Mouse (Mus musculus) testis, adult 2 months (tissue): ENCODE results near the gene Adam33. TPM values are rescaled to one million over a fixed set of nuclear protein-coding genes. Genes with fewer than 3 reads are reported as not detected.
"Not testable (repeated sequence)": the region's sequence is repeated elsewhere in the genome, so short reads cannot be mapped to it uniquely, and the experiment has no call there.

Experiments
- H3K27ac ChIP-seq: fragments of 200-500 bp; 2 replicates; pipeline ENCODE4 v1.5.1; 2012; ENCODE audit warnings: low read depth, low read length; ENCODE audit not compliant: control insufficient read depth, insufficient read depth
- H3K27me3 ChIP-seq: fragments of 200-500 bp; 2 replicates; pipeline ENCODE4 v1.6.1; 2012; ENCODE audit warnings: mild to moderate bottlenecking, low read length, moderate library complexity; ENCODE audit not compliant: control insufficient read depth, insufficient read depth
- H3K36me3 ChIP-seq: fragments of 200-500 bp; 2 replicates; pipeline ENCODE4 v1.6.1; 2012; ENCODE audit warnings: mild to moderate bottlenecking, low read length; ENCODE audit not compliant: control insufficient read depth, insufficient read depth
- H3K4me1 ChIP-seq: fragments of 200-500 bp; 2 replicates; pipeline ENCODE4 v1.6.1; 2012; ENCODE audit warnings: low read length; ENCODE audit not compliant: control insufficient read depth, insufficient read depth
- H3K4me3 ChIP-seq: fragments of 200-500 bp; 2 replicates; pipeline ENCODE4 v1.5.1; 2012; ENCODE audit warnings: low read depth, mild to moderate bottlenecking, low read length, moderate library complexity, mixed read lengths; ENCODE audit not compliant: control insufficient read depth
- CTCF ChIP-seq: fragments of 200-500 bp; IDR thresholded peaks from 2 replicates; pipeline ENCODE4 v1.5.1; 2012; ENCODE audit warnings: low read depth, mild to moderate bottlenecking, inconsistent platforms, low read length, moderate library complexity; ENCODE audit not compliant: control insufficient read depth, insufficient read depth, insufficient replicate concordance
- POLR2A ChIP-seq: fragments of 200-500 bp; IDR thresholded peaks from 2 replicates; pipeline ENCODE4 v1.6.1; 2012; ENCODE audit warnings: low read depth, mild to moderate bottlenecking, inconsistent platforms, low read length, moderate library complexity; ENCODE audit not compliant: control insufficient read depth
- polyA plus RNA-seq: library from polyadenylated mRNA; depleted of rRNA; stranded (reverse); fragments of >200 nt; gene quantifications from 2 replicates; pipeline ENCODE4 v1.2.3, GENCODE M21; 2012

The Adam33 gene
- polyA plus RNA-seq, 1 experiment, result 2.8 TPM

DNA sequence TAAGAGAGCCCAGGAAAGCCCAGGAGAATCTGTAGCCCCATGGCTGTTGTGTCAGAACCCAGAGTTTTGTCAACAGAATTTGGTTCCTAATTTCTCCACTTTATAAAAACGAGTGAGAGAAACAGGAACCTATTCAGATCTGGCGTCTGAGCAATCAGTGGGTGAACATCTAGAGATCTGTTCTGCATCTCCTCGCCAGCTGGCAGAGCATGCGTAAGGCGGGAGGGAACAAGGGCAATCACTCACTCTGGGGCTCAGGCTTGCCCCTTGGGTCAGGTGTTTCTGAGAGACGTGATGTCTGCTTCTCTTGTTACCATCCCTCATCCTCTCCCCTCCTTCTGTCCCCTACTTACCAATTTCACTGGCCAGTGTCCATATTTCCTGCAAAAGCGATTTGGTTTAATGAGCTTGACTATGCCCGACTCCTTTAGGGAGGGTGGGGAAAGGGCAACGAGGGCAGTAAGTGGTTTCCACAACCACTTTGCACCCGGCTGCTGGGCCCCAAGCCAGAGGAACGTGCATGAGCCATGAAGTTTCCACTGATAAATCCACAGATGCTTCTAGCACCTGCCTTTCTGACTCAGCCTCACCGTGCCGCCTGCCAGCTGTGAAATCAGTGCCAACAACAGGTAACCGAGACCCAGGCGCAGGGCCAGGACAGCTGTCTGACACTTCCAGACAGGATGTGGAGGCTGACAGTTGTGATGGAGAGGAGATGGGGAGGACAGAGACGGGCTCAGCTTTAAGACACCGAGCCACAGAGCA is 26.2 kb downstream of the Adam33 start:
- H3K36me3 ChIP-seq, result no peaks in the 10 kb centered on the region
- peaks cover 11% of the 10 kb centered on the region for H3K4me1 ChIP-seq
- H3K4me3 ChIP-seq, result no peak overlapping the region
- H3K27ac ChIP-seq, result no peak overlapping the region
- H3K27me3 ChIP-seq, result no peaks in the 10 kb centered on the region
- TF ChIP-seq POLR2A (no peak), CTCF (no peak)

DNA sequence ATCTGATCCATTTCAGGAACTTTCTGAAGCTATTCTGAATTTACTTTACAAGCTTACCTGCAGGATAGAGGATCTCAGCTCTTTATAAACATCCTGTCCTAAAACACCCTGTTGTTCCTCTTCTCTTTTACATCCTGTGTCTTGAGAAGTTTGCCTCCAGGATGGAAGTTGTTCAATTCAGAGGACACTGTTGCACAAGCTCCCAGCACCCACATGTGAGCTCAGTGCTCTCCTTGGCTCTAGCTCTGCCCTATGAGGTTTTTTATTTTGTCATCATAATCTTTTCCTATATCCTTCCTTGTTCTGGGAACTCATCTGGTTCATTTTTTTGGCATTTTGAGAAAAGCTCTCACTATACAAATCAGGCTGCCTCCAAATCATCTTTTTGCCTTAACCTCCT is 26.9 kb downstream of the Adam33 start:
- H3K4me3 ChIP-seq, result no peak overlapping the region
- peaks cover 8% of the 10 kb centered on the region for H3K4me1 ChIP-seq
- H3K36me3 ChIP-seq, result no peaks in the 10 kb centered on the region
- no peak for TF ChIP-seq POLR2A
- no peak for TF ChIP-seq CTCF
- H3K27me3 ChIP-seq, result no peaks in the 10 kb centered on the region
- H3K27ac ChIP-seq, result no peak overlapping the region

DNA sequence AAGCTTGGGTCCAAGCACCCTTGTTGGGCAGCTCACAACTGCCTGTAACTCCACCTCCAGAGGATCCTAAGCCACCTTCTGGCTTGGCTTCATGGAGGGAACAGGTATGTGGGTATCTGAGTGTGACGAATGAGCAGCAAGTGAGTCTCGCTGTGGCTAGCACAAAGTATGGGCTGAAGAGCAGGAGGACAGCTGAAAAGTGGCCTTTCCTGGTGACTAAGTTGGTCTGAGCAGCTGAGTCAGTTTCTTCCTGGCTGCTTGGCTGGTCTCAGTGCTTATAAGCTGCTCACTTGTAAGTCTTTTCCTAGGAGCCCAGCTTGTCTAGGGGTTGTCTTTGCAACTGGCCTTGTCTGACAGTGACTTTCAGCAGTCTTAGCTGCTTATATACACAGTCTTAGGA is 27.3 kb downstream of the Adam33 start:
- H3K4me1 ChIP-seq, result peaks cover 4% of the 10 kb centered on the region
- TF ChIP-seq CTCF (no peak), POLR2A (no peak)
- H3K36me3 ChIP-seq, result no peaks in the 10 kb centered on the region
- H3K27me3 ChIP-seq, result no peaks in the 10 kb centered on the region
- H3K4me3 ChIP-seq, result no peak overlapping the region
- H3K27ac ChIP-seq, result no peak overlapping the region

DNA sequence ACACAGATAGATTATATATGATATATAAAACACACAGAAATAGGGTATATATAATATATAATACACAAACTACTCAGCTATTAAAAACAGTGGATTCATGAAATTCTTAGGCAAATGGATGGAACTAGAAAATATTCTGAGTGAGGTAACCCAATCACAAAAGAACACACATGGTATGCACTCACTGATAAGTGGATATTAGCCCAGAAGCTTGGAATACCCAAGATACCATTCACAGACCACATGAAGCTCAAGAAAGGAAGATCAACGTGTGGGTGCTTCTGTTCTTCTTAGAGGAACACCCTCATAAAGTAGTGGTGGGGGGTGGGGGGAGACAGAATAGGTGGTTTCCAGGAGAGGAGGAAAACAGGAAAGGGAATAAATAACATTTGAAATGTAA is 32.2 kb downstream of the Adam33 start:
- H3K4me3 ChIP-seq, H3K27ac ChIP-seq, H3K27me3 ChIP-seq, H3K36me3 ChIP-seq, H3K4me1 ChIP-seq: not testable (repeated sequence)

DNA sequence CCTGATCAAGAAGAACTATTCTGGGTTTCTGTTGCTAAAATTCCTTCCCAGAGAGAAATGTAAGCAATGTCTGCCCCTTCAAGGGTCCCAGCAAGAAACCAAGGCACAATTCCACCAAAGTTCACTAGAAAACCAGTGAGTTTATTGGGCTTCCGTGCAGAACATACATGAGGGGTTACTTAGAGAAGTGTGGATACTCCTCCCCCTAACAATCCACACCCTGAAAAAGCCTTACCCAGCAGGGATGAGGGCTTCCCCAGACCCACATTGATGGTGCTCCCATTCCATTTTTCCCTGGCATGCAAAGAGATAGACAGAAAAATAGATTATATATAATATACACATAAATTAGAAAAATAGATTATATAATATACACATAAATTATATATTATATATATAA is 32.6 kb downstream of the Adam33 start:
- H3K4me3 ChIP-seq, result no peak overlapping the region
- no peaks in the 10 kb centered on the region for H3K36me3 ChIP-seq
- H3K4me1 ChIP-seq, result no peaks in the 10 kb centered on the region
- TF ChIP-seq POLR2A (no peak), CTCF (no peak)
- no peak overlapping the region for H3K27ac ChIP-seq
- H3K27me3 ChIP-seq, result no peaks in the 10 kb centered on the region

DNA sequence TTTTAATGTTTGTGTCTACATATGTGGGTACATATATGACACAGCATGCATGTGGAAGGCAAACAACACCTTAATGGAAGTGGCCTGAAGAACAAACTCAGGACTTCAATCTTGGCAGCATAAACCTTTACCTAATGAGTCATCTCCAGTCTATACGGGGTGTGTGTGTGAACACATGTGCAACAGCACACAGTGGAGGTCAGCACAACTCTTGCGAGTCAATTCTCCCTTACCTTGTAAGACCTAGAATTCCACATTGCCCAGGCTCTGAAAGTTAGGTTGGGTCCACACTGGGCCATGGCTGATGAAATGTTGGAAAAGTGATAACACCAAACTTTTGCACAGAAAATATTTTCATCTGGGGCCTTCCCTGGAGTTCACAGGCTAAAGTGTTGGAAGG is 33.1 kb downstream of the Adam33 start:
- no peaks in the 10 kb centered on the region for H3K4me1 ChIP-seq
- no peaks in the 10 kb centered on the region for H3K36me3 ChIP-seq
- TF ChIP-seq CTCF (no peak), POLR2A (no peak)
- H3K4me3 ChIP-seq, result no peak overlapping the region
- no peaks in the 10 kb centered on the region for H3K27me3 ChIP-seq
- no peak overlapping the region for H3K27ac ChIP-seq

DNA sequence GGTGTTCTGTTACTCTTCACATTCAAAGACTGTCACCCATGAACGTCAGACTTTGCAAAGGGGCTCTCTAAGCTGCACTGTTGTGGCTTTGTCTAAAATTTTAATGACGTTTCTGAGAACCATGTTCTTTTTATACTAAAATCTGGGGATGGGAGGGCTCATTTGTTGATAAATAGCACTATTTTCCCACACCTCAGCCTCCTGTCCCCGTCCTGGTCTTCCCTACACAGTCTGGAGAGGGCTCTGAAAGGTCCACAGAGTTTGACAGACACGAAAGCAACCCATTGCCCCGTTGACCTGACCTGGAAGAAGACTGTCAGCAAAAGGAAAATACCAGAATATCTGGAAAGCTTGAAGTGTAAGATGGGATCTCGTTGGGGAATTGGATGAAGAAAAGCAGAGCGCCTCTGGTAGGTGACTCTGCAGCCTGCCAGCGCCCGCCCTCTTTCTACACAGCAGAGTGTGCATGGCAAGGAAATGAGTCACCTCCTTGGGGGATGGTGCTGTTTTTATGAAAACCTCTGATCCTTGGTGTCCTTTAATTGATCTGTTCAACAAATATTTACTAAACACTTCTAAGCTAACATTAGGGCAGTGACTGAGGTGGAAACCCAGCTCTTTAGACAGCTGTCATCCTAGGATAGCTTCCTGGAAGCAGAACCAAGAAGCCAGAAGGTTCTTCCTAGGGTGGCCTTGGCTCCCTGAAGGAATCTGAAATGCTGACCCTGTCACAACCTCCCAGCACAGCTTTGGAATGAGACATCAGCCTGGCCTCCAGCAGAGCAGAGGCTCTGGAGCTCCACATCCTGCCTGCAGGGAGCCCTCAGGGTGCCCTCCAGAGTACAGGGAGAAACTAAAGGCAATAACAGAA is 34.3 kb downstream of the Adam33 start:
- TF ChIP-seq POLR2A, result no peak
- no peak for TF ChIP-seq CTCF
- H3K27ac ChIP-seq, result no peak overlapping the region
- H3K4me3 ChIP-seq, result no peak overlapping the region
- H3K4me1 ChIP-seq, result no peaks in the 10 kb centered on the region
- H3K27me3 ChIP-seq, result no peaks in the 10 kb centered on the region
- H3K36me3 ChIP-seq, result no peaks in the 10 kb centered on the region

DNA sequence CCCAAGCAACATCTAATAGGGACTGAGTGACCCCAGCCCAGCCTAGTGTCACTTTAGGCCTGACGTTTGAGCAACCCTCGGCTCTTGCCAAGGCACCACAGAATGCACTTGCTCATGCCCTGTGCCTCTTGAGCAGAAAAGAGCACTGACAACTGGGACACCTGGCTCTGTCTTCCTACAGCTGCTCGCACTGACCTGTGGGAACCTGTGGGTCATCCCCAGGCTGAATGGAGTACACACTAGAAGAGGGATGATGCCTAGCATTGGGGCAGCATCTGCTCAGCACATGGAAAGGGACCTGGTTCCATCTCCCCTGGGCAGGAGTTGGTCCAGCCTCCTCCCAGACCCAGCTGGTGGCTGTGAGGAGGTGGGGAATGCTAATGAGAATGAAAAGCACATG is 36.7 kb downstream of the Adam33 start:
- H3K36me3 ChIP-seq, result no peaks in the 10 kb centered on the region
- H3K27me3 ChIP-seq, result no peaks in the 10 kb centered on the region
- H3K4me3 ChIP-seq, result no peak overlapping the region
- no peak overlapping the region for H3K27ac ChIP-seq
- no peak for TF ChIP-seq CTCF
- TF ChIP-seq POLR2A, result no peak
- no peaks in the 10 kb centered on the region for H3K4me1 ChIP-seq
